Mouse (Mus musculus): ENCODE measurements around the gene Zic5. TPM values are rescaled to one million over a fixed set of nuclear protein-coding genes. Genes with fewer than 3 reads are reported as not detected.
A peak's percentile ranks its signal among the peaks of the same experiment; 100 is the strongest.

Gene Zic5
- total RNA-seq, 1 experiment, result 15.2 TPM

GRCm38 (mm10) chr14:122414786-122415185, 50.7 kb downstream of the Zic5 start:
- in situ Hi-C loops (cut with MboI; ENCODE audit: low sequenced_read_pairs in 2 of 2, unreplicated experiment in 2 of 2), result no loop called here
- H3K27ac ChIP-seq (ENCODE audit: insufficient read depth, low read depth, low read length, poor library complexity, severe bottlenecking), result peak overlapping the region; percentile 74; the same call in 1 of the 2 replicates
- TF ChIP-seq MAFK (IDR thresholded peaks at IDR 0.05; ENCODE audit: insufficient read depth, low read depth, low read length), result 0 out of 2 replicates have a peak, but pooled peaks have one; percentile 7
- peak; percentile 82 for TF ChIP-seq ZNF384 (IDR thresholded peaks at IDR 0.05; ENCODE audit: low read depth, low read length)
- no peak for TF ChIP-seq HCFC1 (IDR thresholded peaks at IDR 0.05; ENCODE audit: borderline replicate concordance, insufficient read depth, low read length)
- no peak for TF ChIP-seq CHD2 (IDR thresholded peaks at IDR 0.05; ENCODE audit: low read depth, low read length)
- no peak for TF ChIP-seq ZC3H11A (IDR thresholded peaks at IDR 0.05; ENCODE audit: borderline replicate concordance, low read depth, low read length)
- H3K9ac ChIP-seq (ENCODE audit: insufficient read depth, low read depth, low read length, poor library complexity, severe bottlenecking), result no peak overlapping the region
- H3K9me3 ChIP-seq (ENCODE audit: control insufficient read depth, insufficient read depth, low read depth, low read length), result no peaks in the 10 kb centered on the region
- peaks cover 23 to 28% of the 10 kb centered on the region in 2 experiments for H3K4me1 ChIP-seq (ENCODE audit: control insufficient read depth in 2 of 2, insufficient read depth in 2 of 2, low read length in 2 of 2, poor library complexity in 1 of 2)
- H3K36me3 ChIP-seq (ENCODE audit: control insufficient read depth, insufficient read depth, low read length, poor library complexity, severe bottlenecking), result no peaks in the 10 kb centered on the region
- DNase-seq (ENCODE audit: low read depth, low spot score), result no peak
- H3K4me3 ChIP-seq (ENCODE audit: insufficient read depth in 1 of 2, low read depth in 1 of 2, low read length in 2 of 2, poor library complexity in 1 of 2, severe bottlenecking in 1 of 2), result no peak overlapping the region

GRCm38 (mm10) chr14:122413542-122413928, 51.9 kb downstream of the Zic5 start:
- no peaks in the 10 kb centered on the region for H3K36me3 ChIP-seq (ENCODE audit: control insufficient read depth, insufficient read depth, low read length, poor library complexity, severe bottlenecking)
- no peak for DNase-seq (ENCODE audit: low read depth, low spot score)
- no peaks in the 10 kb centered on the region for H3K9me3 ChIP-seq (ENCODE audit: control insufficient read depth, insufficient read depth, low read depth, low read length)
- peaks cover 17 to 18% of the 10 kb centered on the region in 2 experiments for H3K4me1 ChIP-seq (ENCODE audit: control insufficient read depth in 2 of 2, insufficient read depth in 2 of 2, low read length in 2 of 2, poor library complexity in 1 of 2)
- no peak overlapping the region for H3K27ac ChIP-seq (ENCODE audit: insufficient read depth, low read depth, low read length, poor library complexity, severe bottlenecking)
- H3K4me3 ChIP-seq (ENCODE audit: insufficient read depth in 1 of 2, low read depth in 1 of 2, low read length in 2 of 2, poor library complexity in 1 of 2, severe bottlenecking in 1 of 2), result no peak overlapping the region
- in situ Hi-C loops (cut with MboI; ENCODE audit: low sequenced_read_pairs in 2 of 2, unreplicated experiment in 2 of 2), result no loop called here
- no peak for TF ChIP-seq HCFC1 (IDR thresholded peaks at IDR 0.05; ENCODE audit: borderline replicate concordance, insufficient read depth, low read length)
- TF ChIP-seq MAFK (IDR thresholded peaks at IDR 0.05; ENCODE audit: insufficient read depth, low read depth, low read length), result no peak
- TF ChIP-seq CHD2 (IDR thresholded peaks at IDR 0.05; ENCODE audit: low read depth, low read length), result no peak
- no peak overlapping the region for H3K9ac ChIP-seq (ENCODE audit: insufficient read depth, low read depth, low read length, poor library complexity, severe bottlenecking)

- H3K27ac ChIP-seq (ENCODE audit: insufficient read depth, low read depth, low read length, poor library complexity, severe bottlenecking), result no peak overlapping the region
- no peaks in the 10 kb centered on the region for H3K36me3 ChIP-seq (ENCODE audit: control insufficient read depth, insufficient read depth, low read length, poor library complexity, severe bottlenecking)
- DNase-seq (ENCODE audit: low read depth, low spot score), result no peak
- in situ Hi-C loops (cut with MboI; ENCODE audit: low sequenced_read_pairs in 2 of 2, unreplicated experiment in 2 of 2), result no loop called here
- no peaks in the 10 kb centered on the region for H3K9me3 ChIP-seq (ENCODE audit: control insufficient read depth, insufficient read depth, low read depth, low read length)
- TF ChIP-seq CHD2 (IDR thresholded peaks at IDR 0.05; ENCODE audit: low read depth, low read length) (no peak), HCFC1 (IDR thresholded peaks at IDR 0.05; ENCODE audit: borderline replicate concordance, insufficient read depth, low read length) (no peak), MAFK (IDR thresholded peaks at IDR 0.05; ENCODE audit: insufficient read depth, low read depth, low read length) (no peak), ZNF384 (IDR thresholded peaks at IDR 0.05; ENCODE audit: low read depth, low read length) (no peak), ZC3H11A (IDR thresholded peaks at IDR 0.05; ENCODE audit: borderline replicate concordance, low read depth, low read length) (no peak)
- no peak overlapping the region for H3K4me3 ChIP-seq (ENCODE audit: insufficient read depth in 1 of 2, low read depth in 1 of 2, low read length in 2 of 2, poor library complexity in 1 of 2, severe bottlenecking in 1 of 2)
- no peak overlapping the region for H3K9ac ChIP-seq (ENCODE audit: insufficient read depth, low read depth, low read length, poor library complexity, severe bottlenecking)
- H3K4me1 ChIP-seq (ENCODE audit: control insufficient read depth in 2 of 2, insufficient read depth in 2 of 2, low read length in 2 of 2, poor library complexity in 1 of 2), result peaks cover 13 to 19% of the 10 kb centered on the region in 2 experiments
These were observed 52.5 kb downstream of the Zic5 start for GRCm38 (mm10) chr14:122412841-122413541.

Other genes starting within 250 kb of the Zic5 start
- gene Gm5089, start 14.6 kb downstream of the Zic5 start, total RNA-seq (2012; rRNA removed), result 0.21 and 0.31 TPM in 2 replicates
- gene Zic2, start 9.8 kb upstream of the Zic5 start, total RNA-seq (2012; rRNA removed), result 17.3 and 22.1 TPM in 2 replicates
- gene Gm10837, start 24.9 kb upstream of the Zic5 start, total RNA-seq (2012; rRNA removed), result not detected in 2 replicates
- gene Pcca, start 68.6 kb upstream of the Zic5 start, total RNA-seq (2012; rRNA removed), result 12.3 and 26.7 TPM in 2 replicates